Mouse (Mus musculus) midbrain, embryonic 11.5 days (tissue): ENCODE results near the gene Pitpnm2. TPM values are rescaled to one million over a fixed set of nuclear protein-coding genes. Genes with fewer than 3 reads are reported as not detected.
"Not testable (repeated sequence)": the region's sequence is repeated elsewhere in the genome, so short reads cannot be mapped to it uniquely, and the experiment has no call there.

Experiments used
- ATAC-seq: fragments of 200-750 bp; cut with Nextera tagmentation; 2 replicates; pipeline ENCODE4 v1.8.0; 2017; ENCODE audit warnings: moderate TSS enrichment, moderate library complexity; ENCODE audit not compliant: low FRiP score
- DNase-seq: peaks from one replicate; pipeline ENCODE4 v3.0.0; 2015; ENCODE audit warnings: low spot score; ENCODE audit errors: missing footprints
- H3K27ac ChIP-seq: fragments of 300-500 bp; sonication (generic); 2 replicates; pipeline ENCODE4 v1.5.1; 2014; ENCODE audit warnings: low read depth, low read length
- H3K27me3 ChIP-seq: fragments of 300-500 bp; sonication (generic); 2 replicates; pipeline ENCODE4 v1.6.1; 2014; ENCODE audit warnings: mild to moderate bottlenecking, low read length, moderate library complexity, mixed read lengths; ENCODE audit not compliant: control insufficient read depth, insufficient read depth
- H3K36me3 ChIP-seq: fragments of 300-500 bp; sonication (generic); 2 replicates; pipeline ENCODE4 v1.6.1; 2014; ENCODE audit warnings: mild to moderate bottlenecking, low read length, moderate library complexity, mixed read lengths; ENCODE audit not compliant: control insufficient read depth, insufficient read depth
- H3K4me1 ChIP-seq: fragments of 300-500 bp; sonication (generic); 2 replicates; pipeline ENCODE4 v1.6.1; 2014; ENCODE audit warnings: low read length; ENCODE audit not compliant: control insufficient read depth, insufficient read depth
- H3K4me2 ChIP-seq: fragments of 300-500 bp; sonication (generic); 2 replicates; pipeline ENCODE4 v1.6.1; 2014; ENCODE audit warnings: mild to moderate bottlenecking, moderate library complexity
- H3K4me3 ChIP-seq: fragments of 300-500 bp; sonication (generic); 2 replicates; pipeline ENCODE4 v1.5.1; 2014; ENCODE audit warnings: low read depth, low read length
- H3K9ac ChIP-seq: fragments of 300-500 bp; sonication (generic); 2 replicates; pipeline ENCODE4 v1.6.1; 2014; ENCODE audit warnings: low read length
- H3K9me3 ChIP-seq: fragments of 300-500 bp; sonication (generic); 2 replicates; pipeline ENCODE4 v1.6.1; 2016; ENCODE audit warnings: low read length; ENCODE audit not compliant: control insufficient read depth
- WGBS: fragments of 180-500 bp; shearing (Covaris S2); extraction: QIAGEN DNeasy Blood & Tissue Kit; methylation state at CpG from one replicate; pipeline ENCODE4 v1.1.7; 2014; 5-methylcytosine and 5-hydroxymethylcytosine counted together
- polyA plus RNA-seq: library from polyadenylated mRNA; unstranded; fragments of >200 nt; fragmentation: Nextera tagmentation; extraction: Ambion mirVana; gene quantifications from 2 replicates; pipeline ENCODE4 v1.2.1, GENCODE M21; 2014

The Pitpnm2 gene
- polyA plus RNA-seq = 4.6 and 5.0 TPM in 2 replicates

GRCm38 (mm10) chr5:124249614-124250591, at the start of gene Pitpnm2:
Pitpnm2 (minus strand) TSS chr5:124249760.
- H3K36me3 ChIP-seq = 0 out of 2 replicates have a peak, but pooled peaks cover 2% of the 10 kb centered on the region
- peaks cover 26% of the 10 kb centered on the region; the same call in 1 of the 2 replicates for H3K4me1 ChIP-seq
- DNase-seq = peak; percentile 96
- H3K9ac ChIP-seq = peak within 1 kb of the TSS; percentile 84
- peak within 1 kb of the TSS; percentile 91 for H3K4me2 ChIP-seq
- H3K27me3 ChIP-seq = no peaks in the 10 kb centered on the region
- peak; percentile 80 for ATAC-seq
- peak within 1 kb of the TSS; percentile 72 for H3K4me3 ChIP-seq
- under 1% methylated on average over 40 of the region's 90 CpGs for WGBS
- H3K27ac ChIP-seq = peak within 1 kb of the TSS; percentile 27; the same call in 1 of the 2 replicates
- no peaks in the 10 kb centered on the region for H3K9me3 ChIP-seq

DNA sequence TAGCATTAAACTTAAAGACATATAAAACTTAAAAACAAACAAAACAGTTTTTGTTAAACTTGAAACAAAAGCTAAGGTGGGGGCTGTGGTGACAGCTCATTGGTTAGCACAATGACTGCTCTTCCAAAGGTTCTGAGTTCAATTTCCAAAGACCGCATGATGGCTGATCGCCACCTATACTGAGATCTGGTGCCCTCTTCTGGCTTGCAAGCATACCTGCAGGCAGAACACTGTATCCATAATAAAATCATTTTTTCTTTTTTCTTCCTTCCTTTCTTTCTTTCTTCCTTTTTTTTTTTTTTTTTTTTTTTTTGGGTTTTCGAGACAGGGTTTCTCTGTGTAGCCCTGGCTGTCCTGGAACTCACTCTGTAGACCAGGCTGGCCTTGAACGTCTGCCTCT, 49.7 kb upstream of the Pitpnm2 start:
- H3K27me3 ChIP-seq, H3K9ac ChIP-seq, H3K4me3 ChIP-seq, H3K4me1 ChIP-seq, H3K4me2 ChIP-seq, H3K9me3 ChIP-seq, H3K27ac ChIP-seq, ATAC-seq, DNase-seq: not testable (repeated sequence)
- peaks cover 19% of the 10 kb centered on the region for H3K36me3 ChIP-seq
- 75% methylated on average over 3 of the region's 4 CpGs for WGBS

DNA sequence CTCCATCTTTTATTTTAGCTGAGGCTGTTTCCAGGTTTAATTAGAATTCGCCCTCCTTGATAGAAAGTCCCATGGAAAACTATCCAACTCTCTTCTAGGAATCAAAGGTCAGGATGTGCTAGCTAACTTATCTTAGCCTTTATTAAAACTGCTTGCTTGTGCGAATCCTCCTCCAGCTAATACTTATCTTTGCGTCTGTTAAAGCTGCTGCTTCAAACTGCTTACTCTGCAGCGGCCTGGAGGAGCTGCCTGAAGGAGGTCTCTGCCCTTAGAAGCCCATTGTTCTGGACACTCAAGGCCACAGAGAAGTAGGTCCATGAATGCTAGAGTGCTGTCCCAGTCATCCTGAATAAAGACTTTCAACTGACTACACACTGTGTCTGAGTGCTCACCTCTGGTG, 46.9 kb upstream of the Pitpnm2 start:
- Histone ChIP-seq H3K36me3 (peaks cover 25% of the 10 kb centered on the region), H3K27ac (no peak overlapping the region), H3K9ac (no peak overlapping the region), H3K4me3 (no peak overlapping the region), H3K27me3 (no peaks in the 10 kb centered on the region), H3K9me3 (no peaks in the 10 kb centered on the region), H3K4me1 (no peaks in the 10 kb centered on the region), H3K4me2 (no peak overlapping the region)
- 98% methylated on average over 4 of the region's 4 CpGs for WGBS
- DNase-seq = no peak
- ATAC-seq = no peak

GRCm38 (mm10) chr5:124293967-124294366, 44.4 kb upstream of the Pitpnm2 start:
- peaks cover 28% of the 10 kb centered on the region for H3K36me3 ChIP-seq

DNA sequence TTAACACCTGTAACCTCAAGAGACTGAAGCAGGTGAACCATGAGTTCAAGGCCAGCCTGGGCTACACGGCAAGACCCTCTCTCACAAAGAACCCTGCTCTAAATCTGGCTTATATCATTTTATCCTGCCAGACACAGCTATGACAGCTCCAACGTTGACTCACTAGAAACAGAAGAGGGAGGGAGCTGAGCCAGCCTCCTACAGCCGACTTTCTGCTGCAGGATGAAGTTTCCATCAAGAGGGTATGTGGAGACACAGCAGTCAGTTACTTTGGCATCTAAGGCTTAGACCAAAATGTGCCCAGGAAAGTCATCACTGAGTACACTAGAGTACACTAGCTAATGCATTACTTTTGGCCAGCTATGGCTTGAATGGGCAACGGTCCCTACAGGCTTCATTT, 40.7 kb upstream of the Pitpnm2 start:
- Histone ChIP-seq H3K4me1 (no peaks in the 10 kb centered on the region), H3K36me3 (peaks cover 25% of the 10 kb centered on the region), H3K9ac (no peak overlapping the region), H3K27me3 (no peaks in the 10 kb centered on the region), H3K4me3 (no peak overlapping the region), H3K27ac (no peak overlapping the region), H3K4me2 (no peak overlapping the region), H3K9me3 (no peaks in the 10 kb centered on the region; the same call in 1 of the 2 replicates)
- DNase-seq (no peak), ATAC-seq (no peak)
- WGBS = 90% methylated on average over 4 of the region's 4 CpGs

More at GRCm38 (mm10) chr5:124293967-124294366, 44.4 kb upstream of the Pitpnm2 start:
- no peak overlapping the region for H3K4me2 ChIP-seq
- no peak overlapping the region for H3K4me3 ChIP-seq
- ATAC-seq (no peak), DNase-seq (no peak)
- H3K27me3 ChIP-seq = no peaks in the 10 kb centered on the region
- H3K9me3 ChIP-seq = no peaks in the 10 kb centered on the region
- H3K27ac ChIP-seq = no peak overlapping the region
- no peak overlapping the region for H3K9ac ChIP-seq
- no peaks in the 10 kb centered on the region for H3K4me1 ChIP-seq
- WGBS = 95% methylated on average over 5 of the region's 5 CpGs

GRCm38 (mm10) chr5:124287616-124288247, 38.2 kb upstream of the Pitpnm2 start:
- Histone ChIP-seq H3K9ac (no peak overlapping the region), H3K4me2 (no peak overlapping the region), H3K4me3 (no peak overlapping the region), H3K27ac (no peak overlapping the region), H3K4me1 (no peaks in the 10 kb centered on the region), H3K36me3 (peaks cover 23% of the 10 kb centered on the region), H3K27me3 (no peaks in the 10 kb centered on the region), H3K9me3 (no peaks in the 10 kb centered on the region; the same call in 1 of the 2 replicates)
- 98% methylated on average over 6 of the region's 6 CpGs for WGBS
- DNase-seq (no peak), ATAC-seq (no peak)

DNA sequence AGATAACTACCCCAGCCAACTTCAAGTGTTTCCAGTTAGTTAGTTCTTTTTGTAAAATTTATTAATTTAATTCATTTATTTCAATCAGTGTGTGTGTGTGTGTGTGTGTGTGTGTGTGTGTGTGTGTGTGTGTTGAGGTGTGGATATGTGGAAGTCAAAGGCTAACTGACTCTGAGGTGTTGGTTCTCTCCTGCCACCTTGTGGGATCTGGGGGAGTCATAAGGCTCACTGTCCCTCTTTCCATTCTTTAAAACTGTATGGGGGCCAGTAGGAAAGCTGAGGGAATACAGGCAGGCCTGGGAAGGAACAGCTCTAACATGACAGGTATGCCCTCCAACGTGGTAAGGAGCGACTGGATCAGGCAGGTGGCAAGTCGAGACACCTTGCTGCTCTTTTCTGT, 34.8 kb upstream of the Pitpnm2 start:
- Histone ChIP-seq H3K9me3 (no peaks in the 10 kb centered on the region; the same call in 1 of the 2 replicates), H3K4me3 (no peak overlapping the region), H3K9ac (no peak overlapping the region), H3K27me3 (no peaks in the 10 kb centered on the region), H3K4me2 (no peak overlapping the region), H3K36me3 (peaks cover 13% of the 10 kb centered on the region), H3K4me1 (no peaks in the 10 kb centered on the region), H3K27ac (no peak overlapping the region)
- ATAC-seq = no peak
- WGBS = 62% methylated on average over 3 of the region's 3 CpGs
- no peak for DNase-seq

GRCm38 (mm10) chr5:124282854-124283253, 33.3 kb upstream of the Pitpnm2 start:
- Histone ChIP-seq H3K9ac (no peak overlapping the region), H3K9me3 (no peaks in the 10 kb centered on the region; the same call in 1 of the 2 replicates), H3K4me3 (no peak overlapping the region), H3K4me2 (no peak overlapping the region), H3K36me3 (peaks cover 7% of the 10 kb centered on the region), H3K27me3 (no peaks in the 10 kb centered on the region), H3K4me1 (no peaks in the 10 kb centered on the region), H3K27ac (no peak overlapping the region)
- WGBS = 85% methylated on average over 2 of the region's 2 CpGs
- no peak for DNase-seq
- ATAC-seq = no peak

- 96% methylated on average over 5 of the region's 5 CpGs for WGBS
- Histone ChIP-seq H3K4me3 (no peak overlapping the region), H3K9ac (no peak overlapping the region), H3K27me3 (no peaks in the 10 kb centered on the region), H3K4me1 (peaks cover 8% of the 10 kb centered on the region), H3K36me3 (peaks cover 2% of the 10 kb centered on the region; the same call in 1 of the 2 replicates), H3K4me2 (no peak overlapping the region), H3K9me3 (no peaks in the 10 kb centered on the region), H3K27ac (no peak overlapping the region)
- DNase-seq = peak; percentile 72
- ATAC-seq = no peak
Observed at GRCm38 (mm10) chr5:124270226-124270625, 20.7 kb upstream of the Pitpnm2 start.
